Mouse (Mus musculus) thymus, adult 18-20 months (tissue): Measurements from ENCODE around the gene a.
"Not testable (repeated sequence)": the region's sequence is repeated elsewhere in the genome, so short reads cannot be mapped to it uniquely, and the experiment has no call there.

Experiments used
- DNase-seq, 2 experiments: peaks; one replicate each; pipeline ENCODE4 v3.0.0; 2022; ENCODE audit warnings: mixed read lengths in 2 of 2

a gene

GRCm38 (mm10) chr2:155011086-155011656, 220.0 kb downstream of the a start:
- DNase-seq: peak; percentile 9 to 46

- no peak for DNase-seq
Observed at GRCm38 (mm10) chr2:155012991-155013390, 221.8 kb downstream of the a start.

GRCm38 (mm10) chr2:155016751-155017150, 225.5 kb downstream of the a start:
- DNase-seq: not testable (repeated sequence)

DNA sequence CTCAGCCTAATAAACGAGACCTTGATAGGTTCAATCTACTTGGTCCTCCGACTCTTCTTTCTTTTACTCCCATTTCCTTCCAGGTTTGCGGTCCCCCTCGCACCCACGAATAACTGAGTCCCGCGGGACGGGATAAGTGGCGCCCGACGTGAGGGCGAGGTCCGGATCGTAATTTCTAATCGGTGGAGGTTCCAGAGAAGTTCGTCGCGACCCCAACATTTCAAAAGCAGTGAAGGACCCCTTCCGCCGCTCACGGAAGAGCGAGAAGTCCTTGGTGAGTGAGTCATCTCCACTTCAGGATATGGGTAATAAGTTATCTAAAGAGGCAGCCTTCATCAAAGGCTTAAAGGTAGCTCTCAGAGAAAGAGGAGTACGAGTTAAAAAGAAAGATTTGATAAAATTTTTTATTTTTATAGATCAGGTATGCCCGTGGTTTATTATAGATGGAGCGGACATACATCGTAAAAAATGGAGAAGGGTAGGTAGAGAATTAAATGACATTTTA, 227.1 kb downstream of the a start, which contains the start of gene Gm14226:
Gene Gm14226 (plus strand): TSS at position 16 of the 505 bp plus-strand sequence.
- DNase-seq: not testable (repeated sequence)

- DNase-seq: peak; percentile 42 to 49
Observed at GRCm38 (mm10) chr2:155018762-155019641, 227.8 kb downstream of the a start.

DNA sequence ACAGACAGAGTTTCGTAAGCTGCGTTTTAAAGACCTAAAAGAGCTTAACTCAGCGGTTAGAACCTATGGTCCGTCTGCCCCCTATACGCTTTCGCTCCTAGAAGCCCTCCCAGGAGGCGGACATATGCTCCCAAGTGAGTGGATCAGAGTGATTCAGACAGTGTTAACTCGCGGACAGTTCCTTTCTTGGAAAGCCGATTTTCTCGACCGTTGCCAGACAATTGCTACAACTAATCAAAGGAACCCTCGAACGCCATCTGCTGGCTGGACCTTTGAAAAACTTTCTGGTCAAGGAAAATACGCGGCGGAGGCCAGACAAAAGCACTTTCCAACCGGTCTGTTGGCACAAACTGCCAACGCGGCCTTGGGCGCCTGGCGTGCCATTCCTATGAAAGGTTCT, 228.5 kb downstream of the a start:
- DNase-seq: peak; percentile 59 to 65

DNA sequence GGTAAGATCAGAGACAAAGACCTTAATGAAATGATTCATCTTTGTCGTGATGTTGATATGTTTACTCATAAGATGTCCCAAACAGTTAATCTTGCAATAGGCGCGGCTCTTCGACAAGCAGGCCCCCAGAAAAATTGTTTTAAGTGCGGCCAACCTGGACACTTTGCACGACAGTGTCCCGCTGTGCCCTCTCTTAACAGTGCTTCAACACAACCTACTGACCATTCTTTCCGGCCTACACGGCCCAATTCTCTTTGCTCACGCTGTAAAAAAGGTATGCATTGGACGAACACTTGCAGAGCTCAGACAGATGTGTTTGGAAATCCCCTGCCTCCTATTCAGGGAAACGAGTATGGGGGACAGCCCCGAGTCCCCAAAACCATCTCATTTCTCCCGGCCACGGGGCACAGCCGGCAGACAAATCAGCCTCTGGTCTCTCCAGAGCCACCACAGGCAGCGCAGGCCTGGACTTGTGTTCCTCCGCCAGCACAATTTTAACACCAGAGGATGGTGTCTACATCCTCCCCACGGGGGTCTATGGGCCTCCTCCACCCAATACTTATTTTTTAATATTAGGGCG, 229.1 kb downstream of the a start:
- DNase-seq: not testable (repeated sequence)

- no peak for DNase-seq
Observed at GRCm38 (mm10) chr2:155030831-155031230, 239.6 kb downstream of the a start.

DNA sequence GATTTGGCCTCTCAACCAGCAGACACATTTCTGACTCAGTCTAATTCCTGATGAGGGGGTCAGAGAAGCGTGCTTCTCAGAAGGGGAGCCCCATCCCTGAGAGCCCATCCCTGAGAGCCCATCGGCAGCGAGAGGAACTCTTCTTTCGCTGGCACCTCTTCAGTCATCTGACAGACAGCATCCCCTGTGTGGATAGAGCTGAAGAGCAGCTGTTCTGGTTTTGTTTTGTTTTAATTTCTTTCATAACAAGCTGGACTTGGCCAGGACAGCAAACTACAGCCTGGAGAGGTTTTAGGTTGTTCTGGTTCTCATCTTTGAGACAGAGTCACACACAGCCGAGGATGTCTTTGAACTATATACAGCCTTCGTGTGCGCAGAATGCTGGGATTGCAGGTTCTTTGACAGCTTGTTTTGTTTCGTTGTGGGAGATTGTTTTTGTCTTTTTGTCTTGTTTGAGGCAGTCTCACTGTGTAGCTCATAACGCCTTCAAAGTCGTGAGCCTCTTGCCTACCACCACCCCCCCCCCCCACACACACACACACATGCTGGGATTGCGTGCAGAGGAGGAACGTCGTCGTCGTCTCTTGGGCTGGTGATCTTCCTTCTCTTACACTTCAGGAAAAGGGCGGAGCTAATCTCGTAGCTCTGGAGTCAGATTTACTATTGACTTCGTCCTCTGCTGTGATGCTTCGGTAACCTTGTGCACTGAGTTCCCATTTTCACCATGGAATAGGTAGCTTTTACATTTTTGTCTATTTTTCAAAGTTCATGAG, 241.9 kb downstream of the a start:
- no peak for DNase-seq

DNA sequence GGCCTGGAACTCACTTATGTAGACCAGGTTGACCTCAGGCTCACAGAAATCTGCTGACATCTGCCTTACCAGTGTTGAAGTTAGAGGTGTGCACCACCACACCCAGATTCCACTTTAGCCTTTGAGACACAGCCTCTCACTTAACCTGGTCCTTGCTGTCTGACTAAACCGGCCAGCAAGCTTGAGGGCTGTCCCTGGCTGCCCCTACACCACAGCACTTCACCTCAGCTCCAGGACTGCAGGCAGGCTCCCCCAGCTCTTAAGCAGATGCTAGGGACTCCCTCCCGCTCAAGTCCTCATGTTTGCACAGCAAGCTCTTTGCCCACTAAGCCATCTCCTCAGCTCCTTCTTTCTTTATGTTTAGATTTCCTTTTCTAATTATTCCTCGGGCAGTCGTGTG, 248.8 kb downstream of the a start:
- no peak for DNase-seq

- no peak for DNase-seq
Observed at GRCm38 (mm10) chr2:155044542-155044941, 253.3 kb downstream of the a start.

DNA sequence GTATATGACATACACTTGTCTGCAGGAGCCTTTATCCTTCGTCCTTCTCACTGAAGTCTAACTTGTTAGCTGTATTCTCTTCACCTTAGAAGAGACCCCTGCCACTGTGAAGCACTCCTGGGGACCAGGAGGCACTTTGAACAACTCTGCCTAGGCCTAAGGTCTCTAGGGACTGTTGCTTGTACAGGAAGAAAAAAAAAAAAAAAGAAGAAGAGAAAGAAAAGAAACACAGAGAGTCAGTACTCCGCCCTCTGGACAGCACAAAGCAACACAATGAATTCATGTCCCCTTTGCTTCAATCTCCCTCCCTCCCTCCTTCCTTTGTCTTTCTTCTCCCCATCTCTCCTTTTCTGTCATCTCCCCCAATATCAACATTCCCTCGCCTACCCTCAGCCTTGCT, 253.9 kb downstream of the a start:
- DNase-seq: no peak

- DNase-seq: no peak
Observed at GRCm38 (mm10) chr2:155046803-155047202, 255.6 kb downstream of the a start.

- DNase-seq: peak in 1 of 2 experiments; percentile 8
Observed at GRCm38 (mm10) chr2:155047452-155048178, 256.4 kb downstream of the a start.

GRCm38 (mm10) chr2:155050108-155050503, 258.9 kb downstream of the a start:
- no peak for DNase-seq

GRCm38 (mm10) chr2:155050504-155051236, 259.5 kb downstream of the a start:
- peak; percentile 94 to 95 for DNase-seq

GRCm38 (mm10) chr2:155051622-155052351, 260.6 kb downstream of the a start:
- DNase-seq: no peak

DNA sequence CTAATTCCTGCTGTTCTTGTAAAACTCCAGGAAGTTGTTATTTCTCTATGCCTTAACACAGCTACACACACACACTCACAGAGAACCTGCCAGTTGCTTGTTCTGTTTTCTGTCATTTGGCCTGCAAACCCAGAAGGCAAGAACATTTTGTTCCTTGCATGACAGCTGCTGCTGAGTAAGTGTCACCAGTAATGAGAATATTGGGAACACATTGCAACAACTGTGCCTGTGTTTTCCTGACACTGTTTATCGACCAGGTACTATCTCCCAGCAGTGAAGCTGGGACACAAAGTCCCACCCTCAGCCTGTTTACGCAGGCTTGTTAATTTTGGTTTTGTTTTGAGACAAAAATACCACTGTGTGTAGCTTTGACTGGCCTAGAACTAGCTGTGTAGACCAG, 261.5 kb downstream of the a start:
- no peak for DNase-seq

DNA sequence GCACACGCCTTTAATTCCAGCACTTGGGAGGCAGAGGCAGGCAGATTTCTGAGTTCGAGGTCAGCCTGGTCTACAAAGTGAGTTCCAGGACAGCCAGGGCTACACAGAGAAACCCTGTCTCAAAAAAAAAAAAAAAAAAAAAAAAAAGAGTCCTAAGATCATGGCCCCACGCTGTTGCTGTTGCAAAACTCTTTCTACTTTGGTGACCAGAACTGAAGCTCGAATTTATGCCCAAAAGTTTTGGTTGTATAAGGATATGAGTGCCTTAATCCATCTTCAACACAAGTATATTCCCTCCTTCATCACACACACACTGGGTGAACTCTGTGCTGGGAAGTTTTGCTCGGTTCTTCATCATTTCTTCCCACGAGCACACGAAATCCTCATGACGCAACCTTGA, 262.3 kb downstream of the a start:
- DNase-seq: not testable (repeated sequence)

DNA sequence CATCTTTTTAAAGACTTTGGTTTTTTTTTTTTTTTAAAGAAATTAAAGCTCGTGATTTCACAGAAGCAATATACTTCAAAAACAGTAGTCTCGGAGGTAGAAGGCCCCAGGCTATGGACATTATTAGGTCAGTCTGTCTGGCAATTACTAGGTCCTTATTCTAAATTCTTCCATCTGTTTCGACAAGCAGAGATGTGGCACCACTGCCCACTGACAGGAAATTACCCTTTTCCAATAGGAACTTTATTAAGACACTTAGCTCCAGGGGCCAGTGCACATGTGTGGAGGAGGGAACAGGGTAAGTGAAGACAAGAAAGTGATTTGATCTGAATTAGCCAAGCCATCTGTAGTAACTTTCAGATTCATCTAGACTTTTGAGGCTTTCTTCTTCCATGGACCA, 263.5 kb downstream of the a start:
- DNase-seq: no peak
